Mouse (Mus musculus) stomach, postnatal 0 days (tissue): ENCODE measurements at regions not wholly inside any gene's neighbourhood (a gene's known extent, or its start where the extent isn't known, plus 50 kb on each side); places are given as distances from the start of the nearest gene placed in this dataset.

Experiments used
- CTCF ChIP-seq: IDR thresholded peaks from 2 replicates; pipeline ENCODE4 v1.5.1; 2016; ENCODE audit warnings: antibody characterized with exemption, low read depth, mild to moderate bottlenecking, moderate library complexity
- EP300 ChIP-seq: optimal IDR thresholded peaks from 2 replicates; pipeline ENCODE3; 2016; ENCODE audit warnings: antibody characterized with exemption

DNA sequence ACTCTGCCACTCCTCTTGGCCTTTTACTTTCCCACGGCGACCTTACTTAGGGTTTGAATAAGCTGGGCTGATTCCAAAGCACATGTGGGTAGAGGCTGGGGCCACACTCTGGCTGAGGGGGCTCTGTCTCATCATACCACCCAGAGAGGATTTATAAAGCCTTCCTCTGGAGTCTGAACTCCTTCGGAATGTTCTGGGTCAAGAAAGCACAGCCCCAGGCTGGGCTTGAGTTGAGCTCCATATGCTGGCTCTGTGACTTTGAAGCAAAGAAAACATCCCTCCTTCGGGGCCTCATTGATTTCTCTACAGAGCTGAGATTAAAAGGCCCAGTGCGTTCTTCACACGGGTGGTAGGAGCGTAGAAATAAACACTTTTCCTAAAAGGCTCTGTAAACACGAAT is 172.3 kb upstream of the Tle3 start:
- TF ChIP-seq EP300 (no peak), CTCF (no peak)
